Mouse (Mus musculus) spleen, embryonic (tissue): ENCODE measurements around the gene Pdpn.

Experiments
- CTCF ChIA-PET: fragments of 350-600 bp; sonication (Branson Sonifier 250); formaldehyde crosslinking; loops from one replicate; lab custom pipeline; 2022; lab: Charles Lee

The Pdpn gene

DNA sequence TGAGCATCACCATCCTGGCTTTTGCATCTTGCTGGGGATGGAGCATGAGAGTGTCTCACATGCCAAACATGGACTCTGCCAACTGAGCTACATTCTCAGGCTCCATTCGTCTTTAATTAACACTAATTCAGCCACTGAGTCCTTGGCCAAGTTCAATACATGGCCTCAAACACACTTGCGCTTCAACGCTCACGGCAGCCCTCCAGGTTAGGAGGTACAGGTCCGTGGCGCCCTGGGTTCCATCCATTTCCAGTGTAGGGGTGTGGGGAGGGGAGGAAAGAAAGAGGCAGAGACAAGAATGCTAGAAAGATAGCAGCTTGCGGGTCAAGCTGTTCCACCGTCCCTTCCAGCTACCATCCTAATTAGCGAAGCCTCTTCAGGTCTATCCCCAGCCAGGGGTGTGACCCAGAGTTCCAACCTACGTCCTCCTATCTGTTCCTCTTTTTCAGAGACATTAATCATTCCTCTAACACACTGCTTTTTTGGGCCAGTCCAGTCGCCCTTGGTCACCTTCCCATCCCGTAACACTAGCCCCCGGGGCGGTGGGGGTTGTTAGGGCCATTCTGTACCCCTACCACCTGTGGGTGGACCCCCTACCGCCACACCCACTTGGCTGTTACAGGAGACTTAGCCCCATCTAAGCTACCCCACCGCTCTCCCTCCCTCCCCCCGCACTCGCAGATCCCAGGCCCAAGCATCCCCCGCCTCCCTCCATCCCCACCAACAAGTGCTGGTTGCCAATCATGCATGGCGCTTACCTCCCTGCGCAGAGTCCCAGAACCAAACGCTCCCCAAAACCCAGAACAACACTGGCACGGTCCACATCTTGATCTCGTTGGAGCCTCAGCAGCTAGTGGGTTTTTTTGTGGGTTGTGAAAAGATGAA is 691 bp downstream of the Pdpn start:
- CTCF ChIA-PET, result interaction anchor here (0.6 kb wide), 1 partner anchor 29 kb away, joined by 3 read pairs; no protein-coding TSS in a partner anchor

- CTCF ChIA-PET, result no interaction called here
Observed at GRCm38 (mm10) chr4:143297016-143297556, 2.3 kb downstream of the Pdpn start.

DNA sequence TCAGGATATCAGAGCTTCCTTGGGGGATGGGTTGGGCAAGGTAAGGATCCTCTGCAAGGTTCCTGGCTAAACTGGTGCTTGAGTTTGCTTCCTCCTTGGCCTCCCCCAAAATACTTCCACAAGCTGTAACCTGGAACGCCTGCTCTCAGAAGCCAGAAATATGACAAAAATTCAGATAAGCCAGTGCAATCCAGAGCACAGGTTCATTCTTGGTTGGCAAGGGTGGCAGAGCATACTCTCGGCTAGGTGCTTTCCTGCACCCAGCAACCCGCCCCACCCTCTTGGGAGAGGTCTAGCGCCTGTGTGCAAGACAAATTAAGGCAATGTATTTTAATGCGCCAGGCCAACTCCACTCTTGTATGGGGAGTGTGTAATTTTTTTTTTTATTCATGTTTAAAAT is 3.2 kb downstream of the Pdpn start:
- CTCF ChIA-PET, result interaction anchor here (0.5 kb wide), 1 partner anchor 16 kb away, joined by 4 read pairs; no protein-coding TSS in a partner anchor

GRCm38 (mm10) chr4:143294324-143294723 is 5.0 kb downstream of the Pdpn start:
- CTCF ChIA-PET, result no interaction called here

DNA sequence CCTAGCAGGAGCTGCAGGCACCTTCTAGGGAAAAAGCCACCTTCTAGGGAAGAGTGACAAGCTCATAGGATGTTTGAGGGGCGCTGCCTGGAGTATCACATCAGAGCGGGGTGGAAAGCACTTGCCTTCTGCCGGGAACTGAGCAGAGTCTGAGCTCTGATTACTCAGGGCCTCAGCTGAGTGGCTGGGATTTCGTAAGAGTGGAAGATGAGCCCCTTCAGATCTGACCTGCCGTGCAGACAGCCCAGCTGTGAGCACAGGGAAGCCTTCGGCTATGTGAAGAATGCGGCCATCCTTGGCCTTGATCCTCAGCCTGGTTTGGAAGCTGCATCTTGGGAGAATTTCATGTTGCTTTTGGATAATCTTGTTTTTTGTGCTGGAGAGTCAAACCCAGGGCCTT is 10.5 kb downstream of the Pdpn start:
- CTCF ChIA-PET, result no interaction called here

DNA sequence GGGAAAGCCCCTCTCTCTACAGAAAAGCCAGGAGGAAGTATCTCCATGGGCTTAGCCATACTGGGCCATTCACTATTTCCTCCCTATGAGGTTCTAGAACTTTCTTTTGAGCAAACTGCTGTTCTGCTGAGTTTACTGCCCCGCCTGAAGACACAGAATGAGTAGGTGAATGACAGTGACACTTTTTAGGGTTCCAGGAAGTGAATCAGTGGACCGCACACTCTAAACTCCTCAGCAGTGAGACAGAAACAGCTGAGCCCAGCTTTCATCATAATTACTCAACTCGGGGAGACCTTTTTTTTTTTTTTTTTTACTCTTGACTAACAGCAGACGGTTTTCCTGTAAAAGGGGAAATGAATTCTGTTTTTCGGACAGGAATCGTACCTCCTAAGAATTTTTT is 10.9 kb downstream of the Pdpn start:
- CTCF ChIA-PET, result no interaction called here

GRCm38 (mm10) chr4:143287065-143287464 is 12.3 kb downstream of the Pdpn start:
- CTCF ChIA-PET, result no interaction called here

GRCm38 (mm10) chr4:143280166-143280565 is 19.2 kb downstream of the Pdpn start:
- CTCF ChIA-PET, result interaction anchor here (0.6 kb wide), 1 partner anchor 16 kb away, joined by 4 read pairs; no protein-coding TSS in a partner anchor

DNA sequence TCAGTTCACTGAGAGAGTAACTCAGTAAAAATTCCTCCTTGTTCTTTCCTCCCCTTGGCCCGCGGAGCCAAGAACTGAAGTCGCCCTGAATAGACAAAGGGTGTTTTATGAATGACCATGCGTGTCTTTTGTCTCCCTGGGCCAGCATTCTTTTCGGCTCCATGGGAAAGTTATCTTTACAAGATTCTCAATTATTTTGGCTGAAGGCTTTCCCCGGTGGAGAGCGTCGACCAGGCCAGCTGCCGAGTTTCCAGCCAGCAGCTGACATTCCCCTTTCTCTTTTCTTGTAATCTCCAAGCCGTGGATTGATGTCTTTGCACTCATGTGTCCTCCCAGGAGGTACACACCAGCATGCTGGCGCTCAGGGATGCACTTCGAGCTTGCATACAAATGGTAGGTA is 19.7 kb downstream of the Pdpn start:
- CTCF ChIA-PET, result interaction anchor here (0.5 to 0.6 kb wide), 2 partner anchors 17 to 464 kb away, joined by 3 to 4 read pairs; no protein-coding TSS in a partner anchor

DNA sequence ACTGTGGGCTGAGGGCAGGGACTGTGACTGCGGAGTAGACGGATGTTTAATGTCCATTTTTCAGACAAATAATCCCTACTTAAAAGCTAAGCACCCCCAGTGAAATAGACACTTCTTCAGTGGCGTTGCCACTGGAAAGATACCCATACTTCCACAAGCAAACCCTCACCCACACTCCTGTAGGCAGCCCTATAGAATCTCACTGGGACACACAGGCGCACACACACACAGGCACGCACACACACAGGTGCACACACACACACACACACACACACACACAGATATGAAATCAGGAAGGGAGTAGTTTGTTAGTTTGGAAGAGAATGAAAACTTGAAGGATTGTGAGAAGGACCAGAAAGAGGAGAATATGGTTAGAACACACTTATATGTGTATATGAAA is 20.3 kb downstream of the Pdpn start:
- CTCF ChIA-PET, result interaction anchor here (0.5 kb wide), 1 partner anchor 463 kb away, joined by 3 read pairs; no protein-coding TSS in a partner anchor

GRCm38 (mm10) chr4:143278429-143278871 is 20.9 kb downstream of the Pdpn start:
- CTCF ChIA-PET, result no interaction called here

- CTCF ChIA-PET, result interaction anchor here (0.5 kb wide), 1 partner anchor 450 kb away, joined by 6 read pairs; no protein-coding TSS in a partner anchor
Observed at GRCm38 (mm10) chr4:143277319-143277718, 22.0 kb downstream of the Pdpn start.

DNA sequence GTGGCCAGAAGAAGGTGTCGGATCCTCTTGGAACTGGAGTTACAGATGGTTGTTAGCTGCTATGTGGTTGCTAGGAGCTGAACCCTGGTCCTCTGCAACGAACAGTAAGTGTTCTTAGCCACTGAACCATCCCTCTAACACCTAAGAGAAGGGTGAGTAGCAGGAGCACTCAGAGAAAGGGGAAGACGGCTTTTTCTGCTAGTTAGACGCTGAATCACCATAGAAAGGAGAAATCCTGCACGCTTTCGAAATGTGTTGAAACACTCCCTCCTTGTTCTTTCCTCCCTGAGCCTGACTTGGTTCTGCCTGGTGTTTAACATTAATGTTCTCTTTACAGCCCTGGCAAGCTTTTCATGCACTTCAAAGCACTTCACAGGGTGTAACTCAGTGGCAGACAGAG is 27.8 kb downstream of the Pdpn start:
- CTCF ChIA-PET, result no interaction called here

DNA sequence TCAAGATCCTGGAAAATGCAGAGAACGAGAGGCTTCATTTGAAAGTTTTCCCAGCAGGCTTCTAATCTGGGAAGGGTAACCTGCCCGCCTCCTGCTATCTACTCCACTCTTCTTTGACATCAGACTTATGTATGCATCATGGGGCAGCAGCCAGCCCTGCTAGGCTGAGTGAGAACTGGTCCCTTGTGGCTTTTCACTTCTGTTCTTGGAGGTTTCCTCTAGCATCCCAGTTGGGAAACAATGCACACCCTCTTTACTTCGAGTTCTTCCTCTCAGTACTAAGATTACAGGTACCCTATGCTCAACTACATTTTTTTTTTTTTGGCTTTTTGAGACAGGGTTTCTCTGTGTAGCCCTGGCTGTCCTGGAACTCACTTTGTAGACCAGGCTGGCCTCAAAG is 28.5 kb downstream of the Pdpn start:
- CTCF ChIA-PET, result no interaction called here

- CTCF ChIA-PET, result no interaction called here
Observed at GRCm38 (mm10) chr4:143262696-143263095, 36.7 kb downstream of the Pdpn start.

DNA sequence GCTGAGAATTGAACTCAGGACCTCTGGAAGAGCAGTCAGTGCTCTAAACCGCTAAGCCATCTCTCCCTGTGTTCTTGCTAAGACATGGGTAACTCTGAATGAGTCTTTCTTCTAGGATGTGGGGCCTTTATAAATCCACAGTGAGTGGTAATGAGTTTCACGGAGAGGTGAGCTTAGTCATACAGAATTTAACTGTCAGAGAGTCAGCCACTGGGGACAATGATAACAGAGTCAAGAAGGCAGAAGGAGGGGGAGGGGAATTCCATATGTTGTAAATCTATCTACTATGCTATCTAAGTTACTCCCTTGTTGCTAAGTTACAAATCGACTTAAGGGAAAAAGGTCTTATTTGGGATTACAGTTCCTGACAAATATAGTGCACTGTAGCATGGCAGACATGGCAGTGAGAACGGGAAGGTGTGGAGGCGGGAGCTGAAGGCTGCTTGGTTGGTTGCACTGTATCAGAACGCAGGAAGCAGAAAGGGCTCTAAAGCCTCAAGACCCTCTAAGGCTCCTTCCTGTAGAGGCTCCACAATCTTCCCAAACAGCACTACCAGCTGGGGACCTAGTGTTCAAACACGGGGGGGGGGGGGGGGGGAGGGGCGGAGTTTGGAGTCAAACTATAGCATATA is 39.5 kb downstream of the Pdpn start:
- CTCF ChIA-PET, result no interaction called here

GRCm38 (mm10) chr4:143258517-143258916 is 40.8 kb downstream of the Pdpn start:
- CTCF ChIA-PET, result interaction anchor here (0.7 kb wide), 3 partner anchors 14 to 1205 kb away, joined by 3 to 4 read pairs (median 4); no protein-coding TSS in a partner anchor

DNA sequence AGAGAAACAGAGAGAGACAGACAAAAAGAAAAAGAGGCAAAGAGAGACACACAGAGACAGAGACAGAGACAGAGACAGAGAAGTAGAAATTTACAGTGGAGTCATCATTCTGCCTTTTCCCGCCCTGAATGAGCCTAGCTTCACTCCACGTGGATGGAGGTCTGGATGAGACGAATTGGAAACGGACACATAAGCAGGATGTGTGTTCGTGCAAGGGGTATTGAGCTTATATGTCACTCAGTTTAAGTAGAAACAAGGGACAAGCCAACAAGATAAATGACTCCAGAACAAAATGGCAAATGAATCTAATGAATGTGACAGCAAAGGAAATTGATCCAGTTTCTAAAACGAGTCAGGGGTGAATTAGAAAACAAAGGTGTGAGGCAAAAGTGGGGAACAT is 41.4 kb downstream of the Pdpn start:
- CTCF ChIA-PET, result interaction anchor here (0.7 kb wide), 1 partner anchor 13 kb away, joined by 4 read pairs; no protein-coding TSS in a partner anchor

GRCm38 (mm10) chr4:143255541-143255940 is 43.8 kb downstream of the Pdpn start:
- CTCF ChIA-PET, result no interaction called here

- CTCF ChIA-PET, result no interaction called here
Observed at GRCm38 (mm10) chr4:143253356-143253755, 46.0 kb downstream of the Pdpn start.

DNA sequence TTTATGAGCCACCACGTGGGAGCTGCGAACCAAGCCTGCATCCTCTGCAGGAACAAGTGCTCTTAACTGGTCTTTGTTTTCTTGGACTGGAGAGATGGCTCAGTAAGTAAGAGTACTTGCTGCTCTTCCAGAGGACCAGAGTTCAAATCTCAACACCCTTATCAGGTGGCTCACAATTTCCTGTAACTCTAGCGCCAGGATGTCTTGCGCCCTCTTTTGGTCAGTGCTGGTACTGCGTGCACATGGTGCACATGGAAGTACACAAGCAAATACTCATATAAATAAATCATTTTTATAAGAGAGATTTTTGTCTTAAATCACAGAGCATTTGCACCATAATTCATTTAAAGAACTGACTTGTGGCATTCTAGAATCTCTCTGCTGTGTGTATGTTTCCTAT is 51.3 kb downstream of the Pdpn start:
- CTCF ChIA-PET, result no interaction called here

GRCm38 (mm10) chr4:143241294-143241693 is 58.1 kb downstream of the Pdpn start:
- CTCF ChIA-PET, result interaction anchor here (0.6 kb wide), 1 partner anchor 161 kb away, joined by 3 read pairs; no protein-coding TSS in a partner anchor
